Mouse (Mus musculus) lung, adult 2 months (tissue): ENCODE results near the gene Ampd3.

Experiments
- CTCF ChIP-seq: fragments of 200-500 bp; IDR thresholded peaks from 2 replicates; pipeline ENCODE4 v1.5.1; 2011; ENCODE audit warnings: mild to moderate bottlenecking, low read length, control low read depth; ENCODE audit not compliant: insufficient read depth
- POLR2A ChIP-seq: fragments of 200-500 bp; IDR thresholded peaks from 2 replicates; pipeline ENCODE4 v1.6.1; 2011; ENCODE audit warnings: low read depth, mild to moderate bottlenecking, control low read depth, low read length, borderline replicate concordance; ENCODE audit errors: extremely low read depth

DNA sequence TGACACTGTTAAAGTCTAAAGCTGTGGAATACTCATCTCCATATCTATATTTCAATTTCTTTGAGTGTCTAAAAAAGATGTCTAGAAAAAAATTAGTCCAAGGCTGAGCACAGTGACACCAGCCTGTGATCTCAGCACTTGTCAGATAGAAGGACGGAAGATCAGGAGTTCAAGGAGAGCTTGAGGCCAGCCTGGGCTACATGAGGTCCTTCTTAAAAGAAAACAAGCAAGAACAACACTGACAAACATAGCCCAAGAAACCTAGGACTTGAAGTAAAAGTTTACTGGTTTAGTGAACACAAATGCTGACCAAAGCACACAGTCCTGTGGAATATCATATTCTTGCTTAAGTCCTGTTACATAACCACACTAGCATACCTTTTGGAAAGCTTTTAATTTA is 66.0 kb downstream of the Ampd3 start:
- TF ChIP-seq CTCF (no peak), POLR2A (no peak)
